Mouse (Mus musculus) forebrain, embryonic 16.5 days (tissue): ENCODE data around the gene Crybb1. TPM values are rescaled to one million over a fixed set of nuclear protein-coding genes. Genes with fewer than 3 reads are reported as not detected.

Experiments
- ATAC-seq: fragments of 200-750 bp; cut with Nextera tagmentation; 2 replicates; pipeline ENCODE4 v1.8.0; 2017; ENCODE audit warnings: mild to moderate bottlenecking, moderate library complexity
- H3K27ac ChIP-seq: fragments of 300-500 bp; sonication (generic); 2 replicates; pipeline ENCODE4 v1.5.1; 2014; ENCODE audit warnings: low read length, control low read depth
- H3K27me3 ChIP-seq: fragments of 300-500 bp; sonication (generic); replicated peaks from 2 replicates; pipeline ENCODE4 v1.6.1; 2014; ENCODE audit warnings: low read length; ENCODE audit not compliant: control insufficient read depth, insufficient read depth
- H3K36me3 ChIP-seq: fragments of 300-500 bp; sonication (generic); 2 replicates; pipeline ENCODE4 v1.6.1; 2014; ENCODE audit not compliant: control insufficient read depth, insufficient read depth
- H3K4me1 ChIP-seq: fragments of 300-500 bp; sonication (generic); replicated peaks from 2 replicates; pipeline ENCODE4 v1.6.1; 2014; ENCODE audit warnings: low read length; ENCODE audit not compliant: control insufficient read depth, insufficient read depth
- H3K4me2 ChIP-seq: fragments of 300-500 bp; sonication (generic); 2 replicates; pipeline ENCODE4 v1.6.1; 2014; ENCODE audit warnings: mild to moderate bottlenecking, low read length, control low read depth
- H3K4me3 ChIP-seq: fragments of 300-500 bp; sonication (generic); replicated peaks from 2 replicates; pipeline ENCODE4 v1.5.1; 2014; ENCODE audit warnings: mild to moderate bottlenecking, low read length, control low read depth
- H3K9ac ChIP-seq: fragments of 300-500 bp; sonication (generic); replicated peaks from 2 replicates; pipeline ENCODE4 v1.6.1; 2014; ENCODE audit warnings: low read depth, low read length, control low read depth
- H3K9me3 ChIP-seq: fragments of 300-500 bp; sonication (generic); 2 replicates; pipeline ENCODE4 v1.6.1; 2016; ENCODE audit warnings: low read length; ENCODE audit not compliant: control insufficient read depth
- WGBS: fragments of 180-500 bp; shearing (Covaris S2); extraction: QIAGEN DNeasy Blood & Tissue Kit; methylation state at CpG from one replicate; pipeline ENCODE4 v1.1.7; 2014; 5-methylcytosine and 5-hydroxymethylcytosine counted together
- polyA plus RNA-seq: library from polyadenylated mRNA; unstranded; fragments of >200 nt; fragmentation: Nextera tagmentation; extraction: Ambion mirVana; gene quantifications from 2 replicates; pipeline ENCODE4 v1.2.1, GENCODE M21; 2015

Gene Crybb1
- polyA plus RNA-seq, 1 experiment from 2014 or later: 5.8 TPM

- no peaks in the 10 kb centered on the region for H3K4me1 ChIP-seq
- no peak overlapping the region for H3K27ac ChIP-seq
- ATAC-seq: no peak
- H3K9me3 ChIP-seq: no peaks in the 10 kb centered on the region
- H3K36me3 ChIP-seq: no peaks in the 10 kb centered on the region
- H3K27me3 ChIP-seq: no peaks in the 10 kb centered on the region
- 83% methylated on average over 2 of the region's 2 CpGs for WGBS
- H3K9ac ChIP-seq: no peak overlapping the region
- H3K4me3 ChIP-seq: no peak overlapping the region
- H3K4me2 ChIP-seq: no peak overlapping the region
Observed at GRCm38 (mm10) chr5:112300112-112300511, 44.5 kb downstream of the Crybb1 start.

DNA sequence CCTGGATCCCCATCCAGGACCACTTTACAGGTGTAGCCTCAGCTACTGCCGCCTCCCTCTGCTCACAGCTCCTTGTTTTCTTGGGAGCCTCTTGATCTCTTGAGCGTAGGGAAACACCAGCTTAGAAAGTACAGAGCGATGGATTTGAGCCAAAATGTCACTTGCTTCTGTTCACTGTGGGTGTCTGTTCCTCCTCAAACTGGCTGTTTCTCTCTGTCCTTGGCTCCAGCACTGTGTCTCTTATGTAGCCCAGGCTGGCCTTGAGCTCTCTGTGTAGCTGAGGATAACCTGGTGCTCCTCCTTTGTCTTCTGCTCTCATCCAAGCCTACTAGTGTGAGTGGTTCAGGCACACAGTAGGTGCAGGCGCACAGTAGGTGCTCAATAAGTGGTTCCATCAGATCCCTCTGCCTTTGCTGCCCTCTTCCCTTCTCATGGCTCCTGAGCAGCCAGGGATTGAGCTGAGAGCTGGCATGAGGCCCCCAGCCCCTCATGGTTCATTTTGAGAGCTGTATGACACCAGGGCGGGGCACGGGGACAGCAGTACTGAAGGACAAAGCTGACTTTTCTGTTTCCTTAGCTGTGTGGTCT is 45.2 kb downstream of the Crybb1 start:
- Histone ChIP-seq H3K9me3 (no peaks in the 10 kb centered on the region), H3K9ac (no peak overlapping the region), H3K27me3 (no peaks in the 10 kb centered on the region), H3K27ac (no peak overlapping the region), H3K4me1 (no peaks in the 10 kb centered on the region), H3K4me2 (no peak overlapping the region), H3K4me3 (no peak overlapping the region), H3K36me3 (no peaks in the 10 kb centered on the region)
- WGBS: 84% methylated on average over 6 of the region's 6 CpGs
- no peak for ATAC-seq

GRCm38 (mm10) chr5:112301694-112302093 is 46.1 kb downstream of the Crybb1 start:
- Histone ChIP-seq H3K4me3 (no peak overlapping the region), H3K4me1 (no peaks in the 10 kb centered on the region), H3K9ac (no peak overlapping the region), H3K9me3 (no peaks in the 10 kb centered on the region), H3K36me3 (no peaks in the 10 kb centered on the region), H3K4me2 (no peak overlapping the region), H3K27ac (no peak overlapping the region), H3K27me3 (no peaks in the 10 kb centered on the region)
- WGBS: 85% methylated on average over 4 of the region's 4 CpGs
- no peak for ATAC-seq

DNA sequence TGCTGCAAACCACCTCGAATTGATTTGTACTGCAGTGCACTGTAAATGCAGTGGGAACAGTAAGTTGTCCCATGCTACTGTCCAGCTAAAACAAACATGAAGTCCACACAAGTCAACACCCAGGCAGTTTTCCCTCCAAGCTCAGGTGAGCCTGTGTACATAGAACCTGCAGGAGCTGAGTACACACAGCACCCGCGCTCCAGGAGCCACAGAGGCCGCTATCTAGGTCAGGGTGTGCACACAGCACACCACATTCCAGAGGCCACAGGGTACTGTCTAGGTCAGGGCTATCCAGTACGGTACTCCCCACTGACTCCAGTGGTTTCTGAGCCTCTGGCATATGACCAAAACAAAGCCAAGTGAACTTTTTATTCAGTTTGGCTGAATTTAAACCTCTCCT is 46.7 kb downstream of the Crybb1 start:
- WGBS: 94% methylated on average over 5 of the region's 5 CpGs
- H3K36me3 ChIP-seq: no peaks in the 10 kb centered on the region

DNA sequence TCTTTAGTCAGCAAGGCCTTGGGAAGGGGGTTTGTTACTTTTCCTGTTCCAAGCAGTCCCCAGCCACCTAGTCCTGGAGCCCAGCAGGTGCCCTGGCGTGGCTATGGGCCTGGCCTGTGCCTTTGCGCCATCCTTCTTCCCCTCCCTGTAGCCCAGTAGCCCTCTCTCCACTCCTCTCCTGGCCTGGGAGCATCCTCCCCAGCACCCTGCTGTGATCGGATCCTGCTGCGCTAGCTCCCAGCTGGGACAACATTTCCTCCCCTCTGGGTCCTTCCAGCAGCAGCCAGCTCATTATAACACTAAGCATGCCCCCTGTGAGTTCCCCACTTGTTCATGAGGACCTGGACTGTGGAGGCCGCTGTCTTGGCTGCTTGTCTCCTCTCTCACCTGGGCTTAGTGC is 50.2 kb downstream of the Crybb1 start:
- WGBS: 66% methylated on average over 5 of the region's 5 CpGs
- ATAC-seq: no peak
- no peak overlapping the region for H3K9ac ChIP-seq

More for the DNA sequence above, 46.7 kb downstream of the Crybb1 start:
- no peak overlapping the region for H3K4me3 ChIP-seq
- H3K4me2 ChIP-seq: no peak overlapping the region
- no peak overlapping the region for H3K27ac ChIP-seq
- H3K27me3 ChIP-seq: no peaks in the 10 kb centered on the region
- H3K9ac ChIP-seq: no peak overlapping the region
- no peaks in the 10 kb centered on the region for H3K9me3 ChIP-seq
- no peak for ATAC-seq
- no peaks in the 10 kb centered on the region for H3K4me1 ChIP-seq

DNA sequence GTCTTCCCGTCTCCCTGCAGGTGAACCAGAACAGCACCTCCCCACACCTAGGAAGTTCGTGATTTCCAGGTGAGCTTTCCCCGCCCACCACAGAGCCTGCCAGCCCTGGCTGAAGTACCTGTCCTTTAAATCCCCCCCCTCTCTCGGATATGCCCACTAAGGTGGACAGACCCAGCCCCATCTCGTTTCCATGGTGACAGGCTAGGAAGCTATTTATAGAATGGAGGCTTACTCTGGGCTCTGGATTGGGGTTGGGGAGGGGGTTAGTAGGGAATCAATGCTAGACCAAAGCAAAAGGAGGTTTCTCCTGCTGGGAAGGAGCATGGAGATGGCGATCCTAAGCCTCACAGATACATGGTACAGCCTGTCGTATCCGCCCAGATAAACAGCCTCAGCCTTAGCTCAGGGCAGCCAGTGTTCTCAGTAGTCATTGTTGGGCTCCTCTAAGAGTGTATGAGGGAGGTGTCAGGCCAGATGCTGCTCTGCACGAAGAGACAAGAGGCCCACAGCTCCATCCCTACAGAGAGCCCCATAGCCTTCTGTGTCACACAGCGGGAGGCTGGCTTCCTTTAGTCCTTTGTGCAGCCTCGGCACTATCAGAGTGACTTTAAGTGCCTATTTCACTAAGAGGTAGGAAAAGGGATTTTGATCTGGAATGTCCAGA is 57.7 kb downstream of the Crybb1 start:
- Histone ChIP-seq H3K9me3 (no peaks in the 10 kb centered on the region), H3K4me1 (no peaks in the 10 kb centered on the region), H3K4me2 (no peak overlapping the region), H3K36me3 (0 out of 2 replicates have a peak, but pooled peaks cover under 1% of the 10 kb centered on the region), H3K27me3 (no peaks in the 10 kb centered on the region), H3K27ac (no peak overlapping the region), H3K4me3 (no peak overlapping the region), H3K9ac (no peak overlapping the region)
- WGBS: 55% methylated on average over 11 of the region's 11 CpGs
- ATAC-seq: peak; percentile 43; the same call in 1 of the 2 replicates

More for the DNA sequence above, 50.2 kb downstream of the Crybb1 start:
- no peak overlapping the region for H3K4me2 ChIP-seq
- no peaks in the 10 kb centered on the region for H3K27me3 ChIP-seq
- H3K27ac ChIP-seq: no peak overlapping the region
- no peak overlapping the region for H3K4me3 ChIP-seq
- H3K9me3 ChIP-seq: no peaks in the 10 kb centered on the region
- H3K36me3 ChIP-seq: 0 out of 2 replicates have a peak, but pooled peaks cover 5% of the 10 kb centered on the region
- H3K4me1 ChIP-seq: no peaks in the 10 kb centered on the region

GRCm38 (mm10) chr5:112316468-112316867 is 60.9 kb downstream of the Crybb1 start:
- Histone ChIP-seq H3K36me3 (no peaks in the 10 kb centered on the region), H3K4me2 (no peak overlapping the region), H3K27ac (no peak overlapping the region), H3K27me3 (no peaks in the 10 kb centered on the region), H3K9ac (no peak overlapping the region), H3K4me1 (no peaks in the 10 kb centered on the region), H3K4me3 (no peak overlapping the region), H3K9me3 (no peaks in the 10 kb centered on the region)
- no peak for ATAC-seq
- 76% methylated on average over 5 of the region's 5 CpGs for WGBS

- ATAC-seq: no peak
- Histone ChIP-seq H3K4me2 (no peak overlapping the region), H3K27me3 (no peaks in the 10 kb centered on the region), H3K9ac (no peak overlapping the region), H3K4me3 (no peak overlapping the region), H3K4me1 (no peaks in the 10 kb centered on the region), H3K27ac (no peak overlapping the region), H3K36me3 (no peaks in the 10 kb centered on the region), H3K9me3 (no peaks in the 10 kb centered on the region)
- WGBS: 70% methylated on average over 5 of the region's 5 CpGs
Observed at GRCm38 (mm10) chr5:112317328-112317727, 61.7 kb downstream of the Crybb1 start.
